Mouse (Mus musculus) gastrocnemius, postnatal 25 days (tissue): Measurements from ENCODE around the gene Hspa1l. TPM values are rescaled to one million over a fixed set of nuclear protein-coding genes. Genes with fewer than 3 reads are reported as not detected.
"Not testable (repeated sequence)": the region's sequence is repeated elsewhere in the genome, so short reads cannot be mapped to it uniquely, and the experiment has no call there.

Source experiments
- DNase-seq: peaks from one replicate; pipeline ENCODE4 v3.0.0; 2022
- total RNA-seq, 2 experiments: library from RNA; stranded (reverse); gene quantifications; 1 replicate in 1 of 2; 2 replicates in 1 of 2; pipeline ENCODE4 v1.2.3; 2021

The Hspa1l gene
- total RNA-seq, 2 experiments from 2014 or later = 21.5 to 31.8 TPM

DNA sequence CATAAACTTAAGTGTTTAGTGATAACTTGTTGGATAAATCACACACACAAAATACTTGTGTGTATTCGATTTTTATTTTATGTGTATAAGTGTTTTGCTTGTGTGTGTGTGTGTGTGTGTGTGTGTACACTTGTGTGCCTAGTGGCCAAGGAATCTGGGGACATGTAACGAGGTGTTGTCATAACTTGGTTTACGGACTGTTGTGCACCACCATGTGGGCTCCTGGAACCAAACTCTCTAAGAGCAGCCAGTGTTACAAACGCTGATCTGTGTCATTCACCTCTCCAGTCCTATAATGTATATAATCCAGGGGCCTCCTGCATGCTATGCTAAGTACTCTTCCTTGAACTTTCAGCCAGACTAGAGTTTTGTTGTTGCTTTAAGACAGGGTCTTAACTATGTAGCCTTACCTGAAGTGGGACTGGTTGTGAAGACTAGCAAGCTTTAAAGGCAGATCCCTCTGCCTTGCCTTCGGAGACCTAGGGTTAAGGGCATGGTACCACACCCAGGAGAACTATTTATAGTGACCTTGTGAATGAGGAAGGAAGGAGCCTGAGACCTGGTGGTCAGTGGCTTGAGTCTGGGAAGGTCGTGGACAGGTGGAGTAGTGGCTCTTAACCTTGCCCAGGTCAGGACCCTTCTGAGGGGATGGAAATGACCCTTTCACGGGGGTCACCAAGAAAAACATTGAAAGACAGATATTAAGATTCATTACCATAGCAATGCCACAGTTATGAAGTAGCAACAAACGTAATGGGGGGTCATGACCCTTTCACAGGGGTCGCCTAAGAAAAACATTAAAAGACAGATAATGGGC, 30.7 kb downstream of the Hspa1l start:
- no peak for DNase-seq

DNA sequence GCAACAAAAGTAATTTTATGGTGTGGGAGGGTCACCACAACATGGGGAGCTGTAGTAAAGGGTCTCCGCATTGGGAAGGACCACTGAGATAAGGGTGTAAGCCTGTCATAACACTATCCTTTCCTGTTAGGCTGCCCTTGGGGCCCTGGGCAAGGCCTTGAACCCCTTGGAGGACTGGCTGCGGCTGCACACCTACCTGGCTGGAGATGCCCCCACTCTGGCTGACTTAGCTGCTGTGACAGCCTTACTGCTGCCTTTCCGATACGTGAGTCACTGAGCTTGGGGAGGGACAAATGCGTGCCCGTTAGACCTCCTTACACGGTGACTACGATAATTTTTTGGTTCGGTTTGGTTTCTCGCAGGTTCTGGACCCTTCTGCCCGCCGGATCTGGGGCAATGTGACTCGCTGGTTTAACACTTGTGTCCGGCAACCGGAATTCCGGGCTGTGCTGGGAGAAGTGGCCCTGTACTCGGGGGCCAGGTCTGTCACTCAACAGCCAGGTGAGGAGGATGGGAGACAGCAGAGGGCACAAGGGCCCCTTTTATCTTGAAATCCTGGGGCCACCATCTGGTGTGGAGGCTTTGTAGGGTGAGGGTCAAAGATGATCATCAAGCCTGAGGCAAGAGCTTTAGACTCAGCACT, 31.7 kb downstream of the Hspa1l start:
- no peak for DNase-seq

DNA sequence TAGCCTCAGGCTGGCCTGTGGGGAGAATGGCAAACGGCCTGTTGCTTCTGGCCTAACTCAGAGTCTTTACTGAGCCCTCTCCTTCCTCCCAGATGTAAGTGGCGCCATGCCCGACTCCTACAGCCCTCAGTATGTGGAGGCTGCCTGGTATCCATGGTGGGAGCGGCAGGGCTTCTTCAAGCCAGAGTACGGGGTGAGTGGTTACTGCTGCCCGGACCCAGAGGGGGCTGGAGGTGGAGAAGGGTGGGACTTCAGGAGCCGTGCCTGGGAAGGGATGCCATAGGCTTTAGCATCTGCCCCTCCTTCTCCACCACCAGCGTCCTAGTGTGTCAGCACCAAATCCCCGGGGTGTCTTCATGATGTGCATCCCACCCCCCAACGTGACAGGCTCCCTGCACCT, 32.7 kb downstream of the Hspa1l start:
- no peak for DNase-seq

DNA sequence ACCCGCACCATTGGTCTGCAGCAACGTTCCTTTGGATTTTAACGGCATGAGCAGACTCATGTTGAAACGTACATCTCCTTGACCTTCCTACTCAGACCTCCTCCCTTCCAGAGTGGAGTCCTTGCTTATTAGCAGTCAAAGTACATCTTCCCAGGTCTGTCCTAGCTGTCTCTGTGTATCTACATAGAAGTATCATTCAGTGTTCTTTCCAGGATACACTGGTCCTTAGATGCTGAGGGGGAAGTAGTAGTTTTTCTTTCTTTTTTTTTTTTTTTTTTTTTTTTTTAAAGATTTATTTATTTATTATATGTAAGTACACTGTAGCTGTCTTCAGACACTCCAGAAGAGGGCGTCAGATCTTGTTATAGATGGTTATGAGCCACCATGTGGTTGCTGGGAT, 33.4 kb downstream of the Hspa1l start:
- DNase-seq = not testable (repeated sequence)

DNA sequence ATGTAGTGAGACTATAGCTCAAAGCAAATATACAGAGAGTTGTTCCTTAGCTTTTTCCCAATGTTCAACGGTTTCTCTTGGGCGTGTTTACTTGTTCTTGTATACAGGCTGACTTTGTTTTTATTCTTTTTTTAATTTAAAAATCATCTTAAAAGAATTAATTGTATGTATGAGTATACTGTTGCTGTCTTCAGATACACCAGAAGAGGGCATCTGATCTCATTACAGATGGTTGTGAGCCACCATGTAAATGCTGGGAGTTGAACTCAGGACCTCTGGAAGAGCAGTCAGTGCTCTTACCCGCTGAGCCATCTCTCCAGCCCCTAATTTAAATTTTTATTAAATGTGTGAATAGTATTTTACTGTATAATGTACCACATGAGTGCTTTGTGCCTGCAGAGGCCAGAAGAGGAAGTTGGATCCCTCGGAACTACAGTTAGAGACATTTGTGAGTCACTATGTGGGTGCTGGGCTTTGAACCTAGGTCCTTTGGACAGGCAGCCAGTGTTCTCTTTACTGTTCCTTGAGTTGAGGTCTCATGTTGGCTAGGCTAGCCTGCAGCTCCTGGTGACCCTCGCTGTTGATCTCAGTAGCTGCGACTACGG, 35.0 kb downstream of the Hspa1l start:
- DNase-seq = no peak

DNA sequence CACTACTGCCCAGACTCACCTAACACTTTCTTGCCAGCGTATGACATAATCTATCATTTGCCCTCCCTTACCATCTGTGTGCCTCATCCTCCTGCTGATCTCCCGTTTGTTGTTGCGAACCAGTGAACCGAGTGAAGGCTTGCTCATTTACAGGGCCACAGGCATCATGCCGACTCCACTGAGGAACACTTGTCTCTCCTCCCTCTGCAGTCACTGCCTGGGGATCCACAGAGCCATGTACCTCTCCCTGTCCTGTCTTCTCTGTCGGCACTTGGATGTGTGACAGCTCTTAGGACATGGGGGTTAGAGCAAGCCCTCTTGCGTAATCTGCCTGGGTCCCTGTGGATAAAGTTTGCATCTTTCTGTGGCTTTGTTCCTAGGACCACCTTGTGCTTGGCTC, 37.1 kb downstream of the Hspa1l start:
- DNase-seq = no peak

DNA sequence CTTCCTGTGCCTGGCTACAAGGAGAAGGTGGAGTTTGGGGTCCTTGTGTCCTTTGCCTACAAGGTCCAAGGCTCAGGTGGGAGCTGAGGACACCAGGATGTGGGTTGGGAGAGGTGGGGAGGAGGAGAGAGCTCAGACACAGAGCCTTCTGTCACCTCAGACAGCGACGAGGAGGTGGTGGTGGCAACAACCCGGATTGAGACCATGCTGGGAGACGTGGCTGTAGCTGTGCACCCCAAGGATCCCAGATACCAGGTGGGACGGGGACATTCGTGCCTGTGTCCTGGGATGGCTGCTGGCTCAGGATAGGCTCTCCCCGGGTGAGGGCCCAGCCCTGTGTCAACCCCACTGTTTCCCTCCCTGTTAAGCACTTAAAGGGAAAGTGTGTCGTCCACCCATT, 38.9 kb downstream of the Hspa1l start:
- DNase-seq = no peak

DNA sequence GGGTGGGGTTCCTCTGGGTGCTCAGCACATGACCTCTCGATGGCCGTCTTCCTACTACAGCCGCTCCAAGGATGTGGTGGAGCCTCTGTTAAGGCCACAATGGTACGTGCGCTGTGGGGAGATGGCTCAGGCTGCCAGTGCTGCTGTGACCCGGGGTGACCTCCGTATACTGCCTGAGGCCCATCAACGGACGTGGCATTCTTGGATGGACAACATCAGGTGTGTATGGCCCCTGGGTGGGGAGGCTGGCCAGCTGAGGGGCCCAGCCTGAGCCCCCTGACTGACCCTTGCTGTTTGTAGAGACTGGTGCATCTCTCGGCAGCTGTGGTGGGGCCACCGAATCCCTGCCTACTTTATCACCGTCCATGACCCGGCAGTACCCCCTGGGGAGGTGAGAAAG, 39.9 kb downstream of the Hspa1l start:
- DNase-seq = peak; percentile 3

DNA sequence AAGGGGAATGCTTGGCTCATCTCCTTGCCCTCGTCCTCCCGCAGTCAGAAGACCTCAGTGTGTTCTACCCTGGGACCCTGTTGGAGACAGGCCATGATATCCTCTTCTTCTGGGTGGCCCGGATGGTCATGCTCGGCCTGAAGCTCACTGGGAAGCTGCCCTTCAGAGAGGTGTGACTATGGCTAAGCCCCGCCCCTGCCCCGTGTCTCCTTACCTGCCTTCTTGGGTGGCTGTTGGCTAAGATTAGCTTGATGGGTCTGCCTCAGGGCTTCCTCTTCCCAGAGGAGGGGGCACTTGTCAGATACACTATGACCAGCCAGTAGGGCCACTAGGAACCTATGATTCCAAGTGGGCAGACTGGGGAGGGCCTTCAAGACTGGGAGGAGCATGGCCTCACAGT, 40.7 kb downstream of the Hspa1l start:
- peak; percentile 7 for DNase-seq

DNA sequence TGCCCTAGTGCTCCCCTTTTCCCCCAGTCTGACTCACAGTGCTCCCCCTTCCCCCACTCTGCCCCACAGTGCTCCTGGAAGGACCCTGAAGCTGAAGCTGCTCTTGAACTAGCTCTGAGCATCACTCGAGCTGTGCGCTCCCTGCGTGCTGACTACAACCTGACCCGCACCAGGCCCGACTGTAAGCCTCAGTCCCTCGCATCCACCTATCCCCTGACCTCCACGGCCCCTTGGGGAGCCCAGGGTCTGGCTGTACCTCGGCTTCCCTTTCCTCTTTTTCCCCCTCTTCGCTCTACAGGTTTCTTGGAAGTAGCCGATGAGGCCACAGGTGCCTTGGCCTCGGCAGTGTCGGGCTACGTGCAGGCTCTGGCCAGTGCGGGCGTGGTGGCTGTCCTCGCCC, 42.8 kb downstream of the Hspa1l start:
- peak; percentile 6 for DNase-seq

DNA sequence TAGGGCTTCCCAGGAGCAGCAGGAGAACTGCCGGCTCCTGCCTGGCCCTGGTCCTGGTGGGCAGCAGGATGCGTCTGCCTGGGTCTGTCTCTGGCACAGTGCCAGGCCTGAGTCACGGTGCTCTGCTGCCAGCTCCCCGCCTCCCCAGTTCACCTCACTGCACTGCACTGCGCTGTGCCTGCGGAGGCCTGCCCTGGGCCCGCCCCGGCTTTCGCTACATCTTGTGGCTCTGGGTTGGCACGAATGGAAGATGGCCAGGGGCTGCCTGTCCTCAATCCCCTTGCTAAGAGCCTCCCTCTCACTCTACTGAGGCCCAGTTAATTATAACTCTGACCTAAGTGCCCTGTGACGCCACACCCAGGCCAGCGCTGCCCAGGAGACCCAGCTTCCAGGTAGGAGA, 43.9 kb downstream of the Hspa1l start, which contains the start of gene Vwa7:
Gene Vwa7, plus strand, starts transcription at position 204 of the 400 bp plus-strand sequence.
- DNase-seq = peak; percentile 52

DNA sequence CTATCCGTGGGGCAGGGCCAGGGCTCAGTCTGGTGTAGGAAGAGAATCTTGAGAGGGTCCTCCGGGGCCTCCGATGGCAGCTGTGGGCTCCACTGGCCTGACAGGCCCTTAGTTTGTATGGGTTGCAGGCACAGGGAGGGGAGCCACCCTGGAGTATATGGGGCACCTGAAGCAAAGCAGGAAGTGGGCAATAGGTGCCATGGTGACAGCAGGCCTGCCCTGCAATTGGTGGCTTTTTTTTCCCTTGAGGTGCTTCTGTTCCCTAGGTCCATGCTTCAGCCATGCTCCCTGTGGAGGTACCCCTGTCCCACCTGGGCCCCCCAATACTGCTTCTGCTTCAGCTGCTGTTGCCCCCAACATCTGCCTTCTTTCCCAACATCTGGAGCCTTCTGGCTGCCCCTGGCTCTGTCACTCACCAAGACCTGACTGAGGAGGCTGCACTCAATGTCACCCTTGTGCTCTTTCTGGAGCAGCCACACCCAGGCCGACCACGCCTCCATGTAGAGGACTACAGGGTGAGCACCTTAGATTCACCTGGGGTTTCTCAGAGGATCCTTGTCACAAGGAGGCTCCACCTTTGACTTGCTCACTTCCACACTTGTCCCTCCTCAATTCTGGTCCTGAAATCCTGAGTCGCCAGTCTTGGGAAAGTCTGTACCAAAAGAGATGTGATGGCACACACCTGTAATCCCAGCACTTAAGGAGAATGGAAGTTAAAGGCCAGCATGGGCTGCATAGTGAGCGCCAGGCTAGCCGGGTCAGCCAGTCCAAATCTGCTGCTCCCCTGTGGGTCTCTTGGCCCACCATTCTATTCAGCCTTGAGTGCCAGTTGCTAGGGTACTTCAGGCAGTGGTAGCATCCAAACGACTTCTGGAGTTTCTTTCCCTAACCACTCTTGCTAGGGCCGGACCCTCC, 44.5 kb downstream of the Hspa1l start:
- peak; percentile 5 for DNase-seq

DNA sequence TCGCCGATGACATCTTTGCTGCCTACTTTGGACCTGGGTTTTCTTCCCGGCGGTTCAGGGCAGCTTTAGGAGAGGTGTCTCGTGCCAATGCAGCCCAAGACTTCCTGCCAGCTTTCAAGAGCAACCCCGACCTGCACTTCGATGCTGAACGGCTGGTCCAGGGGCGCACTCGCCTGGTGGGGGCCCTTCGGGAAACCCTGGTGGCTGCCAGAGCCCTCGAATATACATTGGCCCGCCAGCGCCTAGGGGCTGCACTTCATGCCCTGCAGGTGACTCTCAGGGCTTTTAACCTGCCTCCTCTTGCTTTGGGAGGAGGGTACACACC, 45.2 kb downstream of the Hspa1l start:
- DNase-seq = no peak

DNA sequence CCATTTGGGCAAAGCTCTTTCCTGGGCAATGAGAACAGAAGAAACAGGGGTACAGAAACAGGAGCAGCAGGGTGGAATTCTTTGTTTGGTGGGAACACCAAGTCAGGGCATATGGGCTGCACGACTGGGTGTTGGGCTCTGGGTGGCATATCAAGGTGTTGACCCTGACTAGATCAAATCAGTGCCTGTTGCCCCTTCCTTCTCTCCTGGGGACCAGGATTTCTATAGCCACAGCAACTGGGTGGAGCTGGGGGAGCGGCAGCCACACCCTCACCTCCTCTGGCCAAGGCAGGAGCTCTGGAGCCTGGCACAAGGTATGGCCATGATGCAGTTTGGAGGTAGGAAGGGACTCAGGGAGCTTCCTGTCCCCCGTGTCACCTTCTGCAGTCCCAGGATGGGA, 45.7 kb downstream of the Hspa1l start:
- no peak for DNase-seq

DNA sequence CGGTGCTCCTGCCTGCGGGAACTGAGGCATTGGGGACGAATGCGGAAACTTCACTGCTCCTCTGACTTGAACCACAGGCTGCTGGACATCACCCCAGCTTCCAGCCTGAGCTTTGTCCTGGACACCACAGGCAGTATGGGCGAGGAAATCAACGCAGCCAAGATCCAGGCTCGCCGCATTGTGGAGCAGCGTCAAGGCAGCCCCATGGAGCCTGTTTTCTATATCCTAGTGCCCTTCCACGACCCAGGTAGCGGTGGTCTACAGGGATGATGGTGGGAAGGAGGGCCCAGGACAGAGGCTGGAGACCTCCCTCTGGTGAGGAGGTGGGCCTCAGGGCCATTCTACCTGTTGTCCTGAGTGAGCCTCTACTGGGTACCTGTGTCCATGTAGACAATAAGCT, 47.4 kb downstream of the Hspa1l start:
- DNase-seq = no peak

DNA sequence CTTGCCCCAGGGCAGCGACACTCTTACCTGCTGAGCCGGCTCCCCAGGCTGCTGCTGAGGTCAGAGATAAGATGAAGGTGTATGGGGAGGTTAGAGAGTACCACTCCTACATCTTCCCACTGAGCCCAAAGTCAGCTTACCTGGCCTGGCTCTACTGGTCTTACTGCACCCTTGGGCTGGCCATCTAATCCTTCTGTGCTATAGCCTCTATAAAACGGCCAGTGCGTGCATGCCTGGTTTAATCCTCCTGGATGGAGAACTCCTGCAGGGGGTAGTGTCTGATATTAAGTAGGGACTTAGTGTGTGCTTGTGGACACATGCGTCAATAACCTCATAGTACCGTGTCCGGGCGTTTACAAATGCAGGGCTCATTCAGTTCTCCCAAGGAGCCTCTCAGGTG, 48.0 kb downstream of the Hspa1l start:
- DNase-seq = no peak

DNA sequence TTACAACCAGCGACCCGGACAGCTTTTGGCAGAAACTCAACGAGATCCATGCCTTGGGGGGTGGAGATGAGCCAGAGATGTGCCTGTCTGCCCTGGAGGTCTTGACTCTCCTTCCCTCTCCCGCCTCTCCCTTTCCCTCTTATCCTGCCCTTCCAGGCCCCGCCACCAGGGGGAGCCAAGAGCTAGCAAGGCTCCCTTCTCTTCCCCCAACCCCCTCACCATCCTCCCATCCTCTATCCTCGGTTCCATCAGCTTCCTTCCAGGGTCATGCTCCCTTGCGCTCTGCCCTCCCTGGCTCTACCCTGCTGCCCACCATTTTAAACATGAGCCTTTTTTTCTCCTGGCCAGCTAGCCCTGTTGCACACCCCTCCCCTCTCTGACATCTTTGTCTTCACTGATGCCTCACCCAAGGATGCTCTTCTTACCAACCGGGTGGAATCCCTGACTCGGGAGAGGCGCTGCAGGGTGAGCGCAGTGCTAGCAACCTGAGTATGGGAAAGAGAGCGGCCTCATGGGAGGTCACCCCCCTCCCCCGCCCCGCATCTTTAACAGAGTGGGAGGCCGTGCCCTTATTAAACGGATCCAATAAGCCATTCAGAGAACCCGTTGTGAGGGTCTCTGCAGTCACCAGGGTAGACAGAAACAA, 48.8 kb downstream of the Hspa1l start:
- DNase-seq = peak; percentile 75

DNA sequence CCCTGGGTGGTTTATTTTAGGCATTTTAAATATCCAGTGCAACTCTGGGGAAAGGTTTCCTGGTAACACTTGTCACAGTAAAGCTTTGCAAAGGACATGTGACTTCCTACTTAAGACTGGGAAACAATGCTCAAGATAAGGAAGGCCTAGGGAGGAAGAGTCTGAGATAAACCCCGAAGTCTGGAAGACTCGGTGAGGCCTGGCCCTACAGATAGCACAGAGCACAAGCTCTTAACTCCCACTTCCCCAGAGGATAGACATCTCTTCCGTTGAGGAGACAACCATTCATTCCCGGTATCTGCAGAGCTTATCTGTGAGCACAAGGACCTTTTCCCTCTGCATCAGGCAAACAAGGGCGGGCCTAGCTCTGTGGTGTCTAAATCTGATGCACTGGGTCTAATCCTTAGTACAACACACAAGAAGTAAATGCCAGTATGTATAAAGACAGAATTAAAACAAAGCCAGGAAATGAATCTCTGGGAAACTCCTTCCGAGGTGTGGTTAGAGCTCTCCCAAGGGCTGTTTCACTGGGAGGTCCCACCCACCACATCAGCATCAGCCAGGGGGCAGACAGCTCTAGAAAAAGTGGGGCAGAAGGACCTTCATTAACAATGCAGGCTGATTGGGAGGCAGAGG, 49.5 kb downstream of the Hspa1l start:
- DNase-seq = no peak

DNA sequence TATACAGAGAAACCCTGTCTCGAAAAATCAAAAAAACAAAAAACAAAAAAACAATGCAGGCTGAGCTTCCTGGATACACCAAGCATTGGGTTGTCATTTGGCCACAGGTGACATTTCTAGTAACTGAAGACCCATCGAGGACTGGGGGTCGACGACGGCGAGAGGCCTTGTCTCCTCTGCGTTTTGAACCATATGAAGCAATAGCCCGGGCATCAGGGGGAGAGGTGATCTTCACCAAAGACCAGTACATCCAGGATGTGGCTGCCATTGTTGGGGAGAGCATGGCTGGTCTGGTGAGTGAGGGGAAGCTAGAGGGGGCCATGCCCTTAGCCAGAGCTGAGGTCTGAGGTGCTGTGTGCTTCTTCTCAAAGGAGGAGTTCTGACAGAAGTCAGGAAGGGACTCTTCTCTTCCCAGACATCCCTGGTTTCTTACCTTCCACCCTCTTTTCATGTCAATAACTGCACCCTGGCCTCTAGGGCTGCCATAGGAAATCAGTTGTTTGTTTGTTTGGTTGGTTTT, 50.1 kb downstream of the Hspa1l start:
- DNase-seq = no peak

DNA sequence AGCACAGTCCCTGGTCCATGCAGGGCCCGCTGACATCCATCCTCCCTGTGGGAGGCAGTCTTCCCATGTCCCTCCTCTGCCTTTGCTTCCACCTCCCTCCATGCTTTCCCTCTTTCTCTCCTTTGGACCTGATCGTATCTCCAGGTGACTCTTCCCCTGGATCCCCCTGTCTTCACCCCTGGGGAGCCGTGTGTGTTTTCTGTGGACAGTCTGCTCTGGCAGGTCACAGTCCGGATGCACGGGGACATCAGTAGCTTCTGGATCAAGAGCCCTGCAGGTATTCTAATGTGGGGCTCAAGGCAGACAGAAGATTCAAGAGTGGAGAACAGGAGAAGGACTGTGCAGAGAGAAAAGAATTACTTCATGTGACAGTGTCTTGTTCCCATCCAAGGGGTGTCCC, 50.7 kb downstream of the Hspa1l start:
- no peak for DNase-seq

DNA sequence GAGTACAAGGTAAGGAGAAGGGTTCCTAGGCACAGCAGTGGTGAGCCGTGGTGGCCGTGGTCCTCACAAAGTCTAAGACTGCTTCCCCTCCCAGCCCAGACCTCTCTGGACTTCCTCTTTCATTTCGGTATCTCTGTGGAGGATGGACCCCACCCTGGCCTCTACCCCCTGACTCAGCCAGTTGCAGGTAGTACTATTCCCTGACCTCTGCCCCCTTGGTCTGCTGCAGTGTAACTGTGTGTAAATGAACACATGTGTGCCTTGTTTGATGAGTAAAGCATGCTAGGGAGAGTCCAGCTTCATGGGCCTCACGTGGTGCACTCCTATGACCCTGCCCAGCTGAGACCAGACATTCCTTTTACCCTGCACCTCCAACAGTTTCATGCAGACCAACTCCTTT, 51.3 kb downstream of the Hspa1l start:
- DNase-seq = no peak
